Mouse (Mus musculus) megakaryocyte, embryonic 14.5 days (primary cell): ENCODE measurements at regions not wholly inside any gene's neighbourhood (a gene's known extent, or its start where the extent isn't known, plus 50 kb on each side); places are given as distances from the start of the nearest gene placed in this dataset.

ENCODE experiments used
- FLI1 ChIP-seq: IDR thresholded peaks from 2 replicates; pipeline ENCODE4 v1.6.1; 2012; ENCODE audit warnings: low read length, inconsistent platforms, mixed read lengths
- GATA1 ChIP-seq: IDR thresholded peaks from 3 replicates; pipeline ENCODE4 v1.6.1; 2012; ENCODE audit warnings: mixed read lengths, low read length, inconsistent platforms, borderline replicate concordance

DNA sequence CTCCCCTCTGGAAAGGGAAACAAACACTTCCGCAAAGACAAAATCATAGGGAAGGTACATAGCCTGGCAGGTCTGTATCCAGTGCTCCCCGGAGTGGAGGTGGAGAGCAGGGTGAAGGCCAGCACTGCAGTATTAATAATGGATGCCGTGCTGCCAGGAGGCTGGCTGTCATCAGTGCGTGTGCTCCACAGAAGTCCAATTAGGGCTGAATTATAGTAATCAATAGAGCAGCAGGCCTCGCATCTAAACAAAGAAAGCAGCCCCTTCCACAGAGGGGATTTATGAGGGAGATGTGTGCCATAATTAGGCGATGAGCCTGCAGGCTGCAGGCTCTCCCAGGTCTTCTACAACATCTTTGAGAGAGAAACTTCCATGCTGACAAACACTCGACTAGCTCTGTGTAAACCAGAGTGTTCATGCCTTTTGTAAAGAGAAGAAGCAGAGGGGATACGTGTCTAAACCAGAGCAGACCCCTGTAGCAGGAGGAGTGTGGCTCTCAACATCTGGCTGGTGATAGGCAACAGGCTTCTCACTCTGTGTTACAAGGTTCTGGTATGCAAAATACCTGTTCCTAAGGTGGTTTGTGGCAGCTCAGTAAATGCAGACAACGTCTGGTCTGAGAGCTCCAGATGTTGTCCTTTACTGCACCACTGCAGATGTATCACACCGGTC is 334.5 kb upstream of the Vstm2b start:
- TF ChIP-seq GATA1: no peak
- no peak for TF ChIP-seq FLI1
